Mouse (Mus musculus): Measurements from ENCODE around the gene Zfp54. TPM values are rescaled to one million over a fixed set of nuclear protein-coding genes. Genes with fewer than 3 reads are reported as not detected.
A peak's percentile ranks its signal among the peaks of the same experiment; 100 is the strongest.
"Not testable (repeated sequence)": the region's sequence is repeated elsewhere in the genome, so short reads cannot be mapped to it uniquely, and the experiment has no call there.

Gene Zfp54
- 2.9 and 3.0 TPM in 2 replicates for polyA plus RNA-seq (2016; fragmentation: Nextera tagmentation; extraction: Ambion mirVana)

- Histone ChIP-seq H3K9me3 (replicated peaks) (no peaks in the 10 kb centered on the region), H3K27ac (replicated peaks) (peak within 1 kb of the TSS; percentile 74), H3K27me3 (ENCODE audit: low read depth, poor library complexity, severe bottlenecking) (no peaks in the 10 kb centered on the region), H3K4me1 (peaks cover 7% of the 10 kb centered on the region), H3K36me3 (no peaks in the 10 kb centered on the region), H3K4me3 (peak within 1 kb of the TSS; percentile 60)
- WGBS = under 1% methylated on average over 22 of the region's 22 CpGs
- DNase-seq (ENCODE audit: low spot score) = peak; percentile 59
Measured at GRCm38 (mm10) chr17:21422664-21423599, at the start of gene Zfp54. TSS of gene Zfp54 (plus strand) at chr17:21423227.

- WGBS = 55% methylated on average over 1 of the region's 1 CpGs
- Histone ChIP-seq H3K9me3 (replicated peaks) (no peaks in the 10 kb centered on the region), H3K36me3 (no peaks in the 10 kb centered on the region), H3K4me3 (no peak overlapping the region), H3K27ac (replicated peaks) (no peak overlapping the region), H3K4me1 (peaks cover 1% of the 10 kb centered on the region), H3K27me3 (ENCODE audit: low read depth, poor library complexity, severe bottlenecking) (no peaks in the 10 kb centered on the region)
- DNase-seq (ENCODE audit: low spot score) = no peak
Measured at GRCm38 (mm10) chr17:21375311-21375710, 47.7 kb upstream of the Zfp54 start.

DNA sequence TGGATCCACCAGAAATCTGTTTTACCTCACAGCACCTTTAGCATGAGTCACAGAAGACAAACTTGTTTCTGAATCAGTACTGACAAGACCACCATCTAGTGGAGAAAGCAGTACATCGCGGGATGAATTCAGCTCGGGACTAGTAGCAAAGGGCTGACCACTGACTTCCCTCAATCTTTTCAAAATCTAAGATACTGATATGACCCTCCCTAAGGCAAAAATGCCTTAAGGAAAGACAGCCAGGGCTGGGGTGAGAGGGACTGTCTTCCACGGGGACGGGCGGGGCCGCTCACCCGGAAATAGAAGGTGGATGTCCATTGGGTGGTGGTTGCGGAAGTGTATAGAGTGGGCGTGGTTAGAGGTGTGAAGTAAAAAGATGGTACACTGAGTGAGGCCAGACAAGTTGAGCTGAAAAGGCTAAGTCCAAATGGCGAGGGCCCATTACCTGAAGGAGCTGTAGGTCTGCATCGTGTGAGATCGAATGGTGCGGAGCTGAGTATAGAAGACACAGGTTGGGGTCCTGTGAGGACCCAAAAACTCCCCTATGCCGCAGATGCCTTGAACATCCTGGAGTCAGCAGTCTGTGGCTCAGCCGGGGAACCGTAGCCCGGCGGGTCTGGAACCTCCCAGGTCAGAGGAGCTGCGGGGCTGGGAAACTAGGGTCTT, 39.5 kb upstream of the Zfp54 start, which contains the start of gene Zfp677:
TSS of gene Zfp677 (plus strand) at position 358 of the 666 bp plus-strand sequence.
- 7% methylated on average over 20 of the region's 20 CpGs for WGBS
- H3K36me3 ChIP-seq = no peaks in the 10 kb centered on the region
- no peaks in the 10 kb centered on the region for H3K9me3 ChIP-seq (replicated peaks)
- peak within 1 kb of the TSS; percentile 42; the same call in 1 of the 2 replicates for H3K27ac ChIP-seq (replicated peaks)
- H3K27me3 ChIP-seq (ENCODE audit: low read depth, poor library complexity, severe bottlenecking) = no peaks in the 10 kb centered on the region
- H3K4me1 ChIP-seq = peaks cover 7% of the 10 kb centered on the region
- H3K4me3 ChIP-seq = peak within 1 kb of the TSS; percentile 59
- DNase-seq (ENCODE audit: low spot score) = peak; percentile 75

GRCm38 (mm10) chr17:21384057-21384411, 39.0 kb upstream of the Zfp54 start:
- 19% methylated on average over 8 of the region's 8 CpGs for WGBS
- peaks cover 7% of the 10 kb centered on the region for H3K4me1 ChIP-seq
- H3K27ac ChIP-seq (replicated peaks) = no peak overlapping the region; the same call in 1 of the 2 replicates
- no peaks in the 10 kb centered on the region for H3K27me3 ChIP-seq (ENCODE audit: low read depth, poor library complexity, severe bottlenecking)
- no peaks in the 10 kb centered on the region for H3K36me3 ChIP-seq
- no peaks in the 10 kb centered on the region for H3K9me3 ChIP-seq (replicated peaks)
- H3K4me3 ChIP-seq = peak overlapping the region; percentile 59
- no peak for DNase-seq (ENCODE audit: low spot score)

DNA sequence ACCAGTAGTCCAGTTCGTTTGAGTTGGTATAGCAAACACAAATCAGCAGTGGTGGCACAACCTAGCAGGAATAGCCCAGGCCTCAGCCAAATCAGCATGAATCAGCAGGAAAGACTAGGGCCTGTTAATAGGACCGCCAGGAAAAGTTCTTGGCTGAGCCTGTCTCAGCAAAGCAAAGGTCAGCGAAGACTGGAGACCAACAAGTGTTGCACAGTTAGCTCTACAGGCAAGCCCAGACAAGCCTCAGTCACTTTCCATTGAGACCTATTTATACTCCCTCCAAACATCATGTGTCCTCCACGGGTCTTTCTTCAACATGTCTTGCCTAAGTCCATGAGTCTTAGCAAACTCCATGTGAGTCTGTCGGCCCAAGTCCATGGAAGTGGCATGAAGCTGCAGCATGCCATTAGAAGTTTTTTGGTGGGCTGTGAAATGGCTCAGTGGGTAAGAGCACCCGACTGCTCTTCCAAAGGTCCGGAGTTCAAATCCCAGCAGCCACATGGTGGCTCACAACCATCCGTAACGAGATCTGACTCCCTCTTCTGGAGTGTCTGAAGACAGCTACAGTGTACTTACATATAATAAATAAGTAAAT, 15.9 kb downstream of the Zfp54 start:
- not testable (repeated sequence) for DNase-seq (ENCODE audit: low spot score); H3K9me3 ChIP-seq (replicated peaks); H3K4me3 ChIP-seq; H3K27ac ChIP-seq (replicated peaks); H3K27me3 ChIP-seq (ENCODE audit: low read depth, poor library complexity, severe bottlenecking); H3K36me3 ChIP-seq; H3K4me1 ChIP-seq
- 86% methylated on average over 9 of the region's 9 CpGs for WGBS

GRCm38 (mm10) chr17:21449669-21450068, 26.6 kb downstream of the Zfp54 start:
- peak overlapping the region; percentile 84 for H3K27ac ChIP-seq (replicated peaks)
- WGBS = 0% methylated on average over 3 of the region's 3 CpGs

DNA sequence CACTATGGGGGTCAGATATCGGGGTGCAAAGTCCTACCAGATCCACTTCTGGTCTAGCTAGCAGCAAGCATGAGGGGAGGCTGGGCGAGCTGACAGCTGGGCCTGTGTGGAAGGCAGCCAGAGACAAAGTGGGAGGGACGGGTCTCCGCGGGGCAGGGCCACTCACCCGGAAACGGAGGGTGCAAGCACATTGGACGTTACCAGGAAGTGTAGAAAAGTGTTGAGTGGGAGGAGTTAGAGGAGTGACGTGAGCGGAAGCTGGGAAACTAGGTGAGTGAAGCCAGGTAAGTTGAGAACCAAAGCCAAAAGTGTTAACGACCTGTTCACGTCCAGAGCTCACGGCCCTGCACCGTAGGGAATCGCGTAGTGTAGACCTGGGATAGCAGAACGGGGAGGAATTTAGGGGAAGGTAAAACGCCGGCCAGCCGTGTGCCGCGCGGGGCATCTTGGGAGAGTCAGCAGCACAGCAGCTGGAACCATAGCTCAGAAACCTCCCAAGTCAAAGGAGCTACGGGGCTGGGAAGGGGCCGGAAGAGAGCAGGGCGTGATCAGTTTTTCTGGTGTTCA, 27.2 kb downstream of the Zfp54 start, which contains the start of gene Zfp51:
TSS of gene Zfp51 (plus strand) at position 237 of the 567 bp plus-strand sequence.
- DNase-seq (ENCODE audit: low spot score) = peak; percentile 89
- Histone ChIP-seq H3K27ac (replicated peaks) (peak within 1 kb of the TSS; percentile 84), H3K27me3 (ENCODE audit: low read depth, poor library complexity, severe bottlenecking) (no peaks in the 10 kb centered on the region), H3K4me1 (peaks cover 8% of the 10 kb centered on the region), H3K36me3 (no peaks in the 10 kb centered on the region), H3K4me3 (peak within 1 kb of the TSS; percentile 66), H3K9me3 (replicated peaks) (no peaks in the 10 kb centered on the region)
- WGBS = under 1% methylated on average over 26 of the region's 26 CpGs

More at GRCm38 (mm10) chr17:21449669-21450068, 26.6 kb downstream of the Zfp54 start:
- H3K36me3 ChIP-seq = no peaks in the 10 kb centered on the region
- peak overlapping the region; percentile 66 for H3K4me3 ChIP-seq
- H3K27me3 ChIP-seq (ENCODE audit: low read depth, poor library complexity, severe bottlenecking) = no peaks in the 10 kb centered on the region
- H3K9me3 ChIP-seq (replicated peaks) = no peaks in the 10 kb centered on the region
- DNase-seq (ENCODE audit: low spot score) = peak; percentile 55
- H3K4me1 ChIP-seq = peaks cover 8% of the 10 kb centered on the region

DNA sequence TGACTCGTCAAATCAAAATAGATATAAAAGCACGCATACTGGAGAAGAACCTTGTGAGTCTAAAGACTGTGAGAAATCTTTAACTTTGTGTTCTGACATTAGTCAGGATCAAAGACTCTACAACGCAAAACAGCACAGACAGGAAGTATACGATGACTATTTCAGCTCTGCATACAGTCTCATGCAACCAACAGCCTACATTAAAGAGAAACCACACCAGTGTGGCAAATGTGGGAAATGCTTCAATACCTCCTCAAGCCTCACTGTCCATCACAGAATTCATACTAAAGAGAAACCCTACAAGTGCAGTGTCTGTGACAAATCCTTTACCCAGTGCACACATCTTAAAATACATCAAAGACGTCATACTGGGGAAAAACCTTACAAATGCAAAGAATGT, 40.5 kb downstream of the Zfp54 start:
- Histone ChIP-seq H3K4me1 (no peaks in the 10 kb centered on the region), H3K9me3 (replicated peaks) (no peaks in the 10 kb centered on the region), H3K27me3 (ENCODE audit: low read depth, poor library complexity, severe bottlenecking) (no peaks in the 10 kb centered on the region), H3K4me3 (no peak overlapping the region), H3K27ac (replicated peaks) (no peak overlapping the region), H3K36me3 (peaks cover 70% of the 10 kb centered on the region)
- DNase-seq (ENCODE audit: low spot score) = no peak
- WGBS = 92% methylated on average over 5 of the region's 5 CpGs

GRCm38 (mm10) chr17:21472032-21472652, 49.1 kb downstream of the Zfp54 start:
- H3K4me3 ChIP-seq = no peak overlapping the region
- H3K9me3 ChIP-seq (replicated peaks) = no peaks in the 10 kb centered on the region
- H3K27me3 ChIP-seq (ENCODE audit: low read depth, poor library complexity, severe bottlenecking) = no peaks in the 10 kb centered on the region
- 79% methylated on average over 3 of the region's 3 CpGs for WGBS
- H3K36me3 ChIP-seq = no peaks in the 10 kb centered on the region
- peaks cover 12% of the 10 kb centered on the region for H3K4me1 ChIP-seq
- no peak for DNase-seq (ENCODE audit: low spot score)
- H3K27ac ChIP-seq (replicated peaks) = no peak overlapping the region

DNA sequence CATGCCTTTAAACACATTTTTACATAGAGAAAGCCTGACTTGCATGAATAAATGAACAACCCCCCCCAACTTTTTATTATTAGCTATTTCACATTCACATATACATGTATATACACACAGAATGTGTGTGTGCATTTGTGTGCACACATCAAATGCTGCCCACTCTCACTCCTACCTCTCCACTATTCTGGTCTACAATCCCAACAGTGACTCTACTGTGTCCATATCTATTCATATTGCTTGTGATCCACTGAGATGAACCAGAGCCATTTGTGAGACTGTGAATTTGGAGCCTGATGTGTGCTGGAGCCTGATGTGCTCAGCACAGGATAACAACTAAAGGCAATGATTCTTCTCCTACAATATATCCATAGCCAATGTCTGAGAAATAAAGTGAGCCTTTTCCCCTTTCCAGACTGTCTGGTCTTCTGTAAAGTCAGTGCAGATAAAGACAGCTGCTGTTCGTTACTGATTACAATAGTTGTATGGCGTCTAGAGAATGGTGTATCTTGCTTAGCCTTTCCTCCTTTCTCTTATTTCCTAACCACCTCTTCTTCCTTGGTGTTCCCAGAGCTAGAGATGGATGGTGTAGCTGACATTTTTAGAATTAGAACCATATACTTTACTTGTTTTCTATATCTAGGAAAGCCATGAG, 49.8 kb downstream of the Zfp54 start:
- no peak for DNase-seq (ENCODE audit: low spot score)
- no peak overlapping the region for H3K27ac ChIP-seq (replicated peaks)
- 78% methylated on average over 2 of the region's 2 CpGs for WGBS
- H3K9me3 ChIP-seq (replicated peaks) = no peaks in the 10 kb centered on the region
- H3K4me1 ChIP-seq = peaks cover 12% of the 10 kb centered on the region
- no peak overlapping the region for H3K4me3 ChIP-seq
- no peaks in the 10 kb centered on the region for H3K36me3 ChIP-seq
- no peaks in the 10 kb centered on the region for H3K27me3 ChIP-seq (ENCODE audit: low read depth, poor library complexity, severe bottlenecking)

DNA sequence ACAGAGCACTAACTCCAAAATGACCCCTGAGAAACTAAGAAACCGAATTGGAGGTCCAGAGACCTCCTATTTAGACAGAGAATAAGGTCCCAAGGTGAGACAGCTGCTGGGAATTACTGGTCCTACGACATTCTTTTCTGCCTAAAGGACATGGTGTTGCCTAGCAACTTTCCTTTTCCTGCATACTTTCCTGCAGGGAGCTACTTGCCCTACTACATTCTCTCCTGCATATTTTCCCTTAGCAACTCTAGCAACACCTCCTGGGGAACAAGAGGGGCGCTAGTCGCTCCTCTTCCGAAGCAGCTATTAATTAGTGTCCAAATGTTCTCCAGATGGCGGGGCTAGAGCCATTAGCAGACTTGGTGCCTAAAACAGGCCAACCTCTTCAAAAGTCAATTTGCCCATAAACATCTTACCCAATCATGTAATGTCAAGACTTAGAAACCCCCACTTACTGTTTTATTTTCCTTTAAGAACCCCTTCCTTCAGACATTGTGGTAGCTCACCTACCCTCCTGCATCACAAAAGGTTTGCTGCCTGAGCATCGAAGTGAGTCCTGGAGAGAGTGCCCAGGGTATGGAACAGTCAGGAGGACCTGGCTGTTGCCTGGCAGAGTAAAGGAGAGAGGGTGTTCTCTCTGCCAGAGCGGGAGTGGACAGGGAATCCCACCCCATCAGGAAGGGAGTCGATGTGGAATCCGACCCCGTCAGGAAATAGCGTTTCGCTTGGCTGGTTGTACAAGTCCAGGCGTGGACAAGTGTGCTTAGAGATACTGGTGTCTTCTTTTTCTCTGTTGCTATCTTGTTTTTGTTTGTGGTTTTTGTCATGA, 50.5 kb downstream of the Zfp54 start:
- WGBS = 40% methylated on average over 14 of the region's 14 CpGs
- no peaks in the 10 kb centered on the region for H3K27me3 ChIP-seq (ENCODE audit: low read depth, poor library complexity, severe bottlenecking)
- no peaks in the 10 kb centered on the region for H3K9me3 ChIP-seq (replicated peaks)
- H3K4me3 ChIP-seq = no peak overlapping the region
- H3K4me1 ChIP-seq = peaks cover 12% of the 10 kb centered on the region
- H3K36me3 ChIP-seq = no peaks in the 10 kb centered on the region
- no peak overlapping the region for H3K27ac ChIP-seq (replicated peaks)
- peak; percentile 25 for DNase-seq (ENCODE audit: low spot score)

Measured in midbrain, embryonic 10.5 days (tissue).